Mouse (Mus musculus): ENCODE measurements at regions not wholly inside any gene's neighbourhood (a gene's known extent, or its start where the extent isn't known, plus 50 kb on each side); places are given as distances from the start of the nearest gene placed in this dataset.

- no peak for DNase-seq
Observed at GRCm38 (mm10) chr17:43219636-43220035, 50.5 kb upstream of the Adgrf1 start.
